Mouse (Mus musculus) hematopoietic multipotent progenitor cell, adult 10-12 weeks (in vitro differentiated cells): ENCODE measurements around the gene H2-T3. TPM values are rescaled to one million over a fixed set of nuclear protein-coding genes. Genes with fewer than 3 reads are reported as not detected.

ENCODE experiments used
- polyA plus RNA-seq: library from polyadenylated mRNA; stranded (reverse); fragments of >175 nt; gene quantifications from 2 replicates; pipeline ENCODE4 v1.2.3, GENCODE M21; 2012; ENCODE audit warnings: low replicate concordance

The H2-T3 gene
- 0.16 and 0.17 TPM in 2 replicates for polyA plus RNA-seq

DNA sequence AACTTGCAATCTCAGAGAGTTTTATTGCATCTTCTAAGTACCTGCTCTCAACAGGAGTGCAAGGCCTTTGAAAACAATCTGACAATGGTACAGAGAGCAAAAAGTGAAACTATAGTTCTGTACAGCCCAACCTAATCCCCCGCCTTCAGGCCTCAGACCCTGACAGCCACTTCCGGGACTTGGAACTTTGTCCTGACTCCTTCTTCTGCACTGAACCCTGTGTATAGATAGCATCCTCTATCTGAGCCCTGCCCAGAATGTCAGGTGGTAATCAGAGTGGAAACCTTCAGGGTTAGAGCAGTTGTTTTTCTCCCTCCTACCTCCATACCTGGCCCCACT, at the start of gene H2-T3:
Gene H2-T3, minus strand, starts transcription at position 119 of the 339 bp plus-strand sequence.

DNA sequence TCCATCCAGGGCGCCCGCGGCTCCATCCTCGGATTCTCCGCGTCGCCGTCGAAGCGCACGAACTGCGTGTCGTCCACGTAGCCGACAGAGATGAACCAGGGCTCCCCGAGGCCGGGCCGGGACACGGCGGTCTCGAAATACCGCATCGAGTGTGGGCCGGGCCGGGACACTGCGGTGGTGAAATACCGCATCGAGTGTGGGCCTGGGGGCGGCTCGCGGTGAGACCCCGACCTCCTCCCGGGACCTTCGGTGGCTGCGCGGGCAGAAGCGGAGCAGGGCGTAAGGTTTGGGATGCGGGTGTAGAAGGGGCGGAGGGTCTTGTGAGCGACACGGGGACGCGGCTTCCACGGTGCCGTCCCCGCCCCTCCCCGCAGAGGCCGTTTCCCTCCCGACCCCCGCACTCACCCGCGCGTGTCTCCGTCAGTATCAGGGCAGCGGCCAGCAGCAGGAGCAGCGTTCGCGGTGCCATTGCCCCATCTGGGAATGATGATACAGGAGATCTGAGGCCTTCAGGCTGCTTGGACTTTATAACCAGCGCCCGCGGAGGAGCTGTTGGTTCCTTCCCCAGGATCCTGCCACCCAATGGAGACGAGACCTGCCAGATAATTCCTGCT, 21.9 kb downstream of the H2-T3 start, which contains the start of gene Gm8909:
Gene Gm8909, minus strand, starts transcription at position 499 of the 614 bp plus-strand sequence.

Other genes with a start within 250 kb of the H2-T3 start
- gene Abcf1, start 220.5 kb downstream of the H2-T3 start, polyA plus RNA-seq: 54.6 and 83.7 TPM in 2 replicates
- gene Gnl1, start 210.4 kb downstream of the H2-T3 start, polyA plus RNA-seq: 75.2 and 143 TPM in 2 replicates
- gene Prr3, start 210.1 kb downstream of the H2-T3 start, polyA plus RNA-seq: 21.6 and 33.3 TPM in 2 replicates
- gene H2-T24, start 169.7 kb downstream of the H2-T3 start, polyA plus RNA-seq: 12.6 and 22.5 TPM in 2 replicates
- gene H2-T23, start 157.4 kb downstream of the H2-T3 start, polyA plus RNA-seq: 321 and 328 TPM in 2 replicates
- 38.3 and 49.1 TPM in 2 replicates for gene H2-T22, start 147.5 kb downstream of the H2-T3 start, polyA plus RNA-seq
- gene Gm6034, start 147.3 kb downstream of the H2-T3 start, polyA plus RNA-seq: 0.27 and 0.30 TPM in 2 replicates
- 151 and 155 TPM in 2 replicates for gene Gm11127, start 131.9 kb downstream of the H2-T3 start, polyA plus RNA-seq
- gene Gm19684, start 68.6 kb downstream of the H2-T3 start, polyA plus RNA-seq: 0.27 and 0.35 TPM in 2 replicates
- 0.76 and 2.1 TPM in 2 replicates for gene Gm7030, start 60.9 kb downstream of the H2-T3 start, polyA plus RNA-seq
- gene Gm8909, start 21.8 kb downstream of the H2-T3 start, polyA plus RNA-seq: 0.31 and 0.48 TPM in 2 replicates
- 88.4 and 98.5 TPM in 2 replicates for gene Rpp21, start 67.8 kb upstream of the H2-T3 start, polyA plus RNA-seq
- gene Trim39, start 82.0 kb upstream of the H2-T3 start, polyA plus RNA-seq: 15.6 and 19.3 TPM in 2 replicates
- gene H2-M10.2, start 96.2 kb upstream of the H2-T3 start, polyA plus RNA-seq: not detected in 2 replicates
- not detected in 2 replicates for gene H2-M10.1, start 135.9 kb upstream of the H2-T3 start, polyA plus RNA-seq
- gene H2-M10.3, start 178.1 kb upstream of the H2-T3 start, polyA plus RNA-seq: not detected in 2 replicates